Mouse (Mus musculus): ENCODE data around the gene Tmem252.

DNA sequence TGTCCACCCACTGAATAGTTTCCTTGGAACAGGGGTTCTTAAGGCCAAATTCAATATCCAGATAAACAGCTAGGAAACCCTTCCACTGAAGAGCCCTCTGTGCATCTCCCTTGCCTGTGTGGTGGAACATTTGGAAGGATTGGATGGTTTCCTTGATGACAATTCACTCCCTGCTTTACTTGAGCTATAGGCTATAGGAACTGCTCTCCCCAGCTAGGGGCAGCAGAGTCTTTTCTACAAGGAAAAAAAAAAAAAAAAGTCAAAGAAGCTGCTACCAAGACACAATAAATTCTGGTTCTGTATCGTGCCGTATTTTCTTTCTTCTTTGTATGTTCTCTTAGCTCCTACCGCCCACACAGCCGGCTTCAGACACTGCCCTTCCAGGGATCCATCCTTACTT, 45.8 kb upstream of the Tmem252 start:
- TF ChIP-seq CTCF (IDR thresholded peaks at IDR 0.05; ENCODE audit: insufficient read depth, low read length) (no peak), POLR2A (IDR thresholded peaks at IDR 0.05; ENCODE audit: borderline replicate concordance, extremely low read depth, low read depth, low read length) (no peak)
